Mouse (Mus musculus) R1 (cell line): ENCODE measurements around the gene Olfr906.

Experiments used
- DNase-seq: peaks from one replicate; pipeline ENCODE4 v3.0.0-alpha.2; 2018; ENCODE audit warnings: low read depth, low spot score

Olfr906 gene

GRCm38 (mm10) chr9:38486785-38487184 lies at the start of gene Olfr906:
TSS of gene Olfr906 (plus strand) at chr9:38487085.
- no peak for DNase-seq

- no peak for DNase-seq
These were observed 39.5 kb upstream of the Olfr906 start, which contains the start of gene Olfr902 for GRCm38 (mm10) chr9:38447352-38447751. TSS of gene Olfr902 (plus strand) at chr9:38447652.

GRCm38 (mm10) chr9:38462844-38463243 lies 24.0 kb upstream of the Olfr906 start, which contains the start of gene Olfr904:
TSS of gene Olfr904 (plus strand) at chr9:38463144.
- DNase-seq, result no peak

GRCm38 (mm10) chr9:38470807-38471206 lies 16.1 kb upstream of the Olfr906 start, which contains the start of gene Olfr905:
TSS of gene Olfr905 (plus strand) at chr9:38471107.
- no peak for DNase-seq

- no peak for DNase-seq
These were observed 8.6 kb downstream of the Olfr906 start, which contains the start of gene Olfr907 for GRCm38 (mm10) chr9:38495501-38495900. TSS of gene Olfr907 (plus strand) at chr9:38495801.

- no peak for DNase-seq
These were observed 25.5 kb downstream of the Olfr906 start for GRCm38 (mm10) chr9:38512353-38512752.

GRCm38 (mm10) chr9:38521280-38521679 lies 34.4 kb downstream of the Olfr906 start, which contains the start of gene Olfr911-ps1:
TSS of gene Olfr911-ps1 (plus strand) at chr9:38521580.
- no peak for DNase-seq

- DNase-seq, result no peak
These were observed 50.7 kb downstream of the Olfr906 start, which contains the start of gene Olfr910 for GRCm38 (mm10) chr9:38537549-38537948. TSS of gene Olfr910 (plus strand) at chr9:38537849.
